Mouse (Mus musculus) right cerebral cortex, postnatal 4 days (tissue): Measurements from ENCODE around the gene Olfr1177-ps.

Experiments used
- DNase-seq: peaks from one replicate; pipeline ENCODE4 v3.0.0-alpha.2; 2022

Olfr1177-ps gene

DNA sequence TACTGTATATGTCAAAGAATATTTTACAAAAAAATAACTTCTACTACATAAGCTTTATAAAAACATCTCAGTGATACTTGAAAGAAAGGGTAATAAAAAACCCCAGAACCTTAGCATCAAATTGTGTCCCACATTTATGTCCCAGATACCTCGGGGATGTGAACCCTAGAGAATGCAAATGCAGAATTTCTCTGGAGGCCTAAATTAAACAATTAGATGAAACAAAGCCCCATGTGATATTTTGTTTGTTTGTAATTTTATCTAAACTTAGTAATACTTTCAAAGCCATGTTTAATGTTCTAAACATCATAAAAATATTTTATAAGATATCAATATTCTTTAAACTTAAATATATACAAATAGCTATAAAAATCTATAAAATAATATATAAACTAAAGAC lies at the start of gene Olfr1177-ps:
Gene Olfr1177-ps, minus strand, starts transcription at position 101 of the 400 bp plus-strand sequence.
- no peak for DNase-seq

- DNase-seq = no peak
These were observed 40.5 kb upstream of the Olfr1177-ps start, which contains the start of gene Olfr1178 for GRCm38 (mm10) chr2:88386762-88387161. Gene Olfr1178, plus strand, starts transcription at chr2:88387062.

- no peak for DNase-seq
These were observed 10.0 kb upstream of the Olfr1177-ps start for GRCm38 (mm10) chr2:88356304-88356703.

DNA sequence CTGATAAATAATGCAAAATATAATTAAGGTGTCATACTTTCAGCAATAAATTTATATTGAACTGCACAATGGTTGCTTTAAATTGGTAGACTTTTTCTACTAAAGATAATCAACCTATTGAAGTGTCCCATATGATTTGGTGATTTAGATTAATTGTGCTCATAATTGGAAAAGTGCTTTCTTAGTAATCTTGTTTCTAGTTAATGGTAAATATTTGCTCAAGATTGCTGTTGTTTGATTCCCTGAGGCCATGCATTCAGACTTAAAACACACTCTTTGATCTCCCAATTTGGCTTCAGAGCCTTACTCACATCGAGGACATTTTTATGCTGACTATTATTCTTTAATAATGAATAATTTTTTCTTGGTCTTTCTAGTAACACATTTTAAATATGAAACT lies 9.9 kb downstream of the Olfr1177-ps start, which contains the start of gene Olfr1176:
Gene Olfr1176, plus strand, starts transcription at position 301 of the 400 bp plus-strand sequence.
- DNase-seq = no peak

- DNase-seq = no peak
These were observed 19.2 kb downstream of the Olfr1177-ps start, which contains the start of gene Olfr1175-ps for GRCm38 (mm10) chr2:88327115-88327514. Gene Olfr1175-ps, minus strand, starts transcription at chr2:88327215.

DNA sequence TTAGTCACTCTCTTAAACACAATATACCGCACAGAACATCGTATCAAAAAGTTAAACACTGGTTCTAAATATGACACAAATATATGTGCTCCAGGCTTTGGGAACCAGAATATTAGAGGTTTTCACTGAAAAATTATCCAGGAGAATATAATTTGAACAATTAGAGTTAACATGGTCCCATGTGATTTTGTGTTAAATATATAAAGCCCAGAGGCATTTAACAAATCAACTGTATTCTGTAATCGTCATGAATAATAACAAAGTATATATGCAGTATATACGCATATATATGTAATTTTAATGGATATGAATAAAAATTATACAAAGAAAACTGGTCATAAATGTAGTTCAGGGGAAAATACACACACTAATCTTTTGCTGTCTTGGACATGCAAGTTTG lies 31.3 kb downstream of the Olfr1177-ps start, which contains the start of gene Olfr1174-ps:
Gene Olfr1174-ps, minus strand, starts transcription at position 101 of the 400 bp plus-strand sequence.
- DNase-seq = no peak
